Mouse (Mus musculus): ENCODE results near the gene Pdpn.

DNA sequence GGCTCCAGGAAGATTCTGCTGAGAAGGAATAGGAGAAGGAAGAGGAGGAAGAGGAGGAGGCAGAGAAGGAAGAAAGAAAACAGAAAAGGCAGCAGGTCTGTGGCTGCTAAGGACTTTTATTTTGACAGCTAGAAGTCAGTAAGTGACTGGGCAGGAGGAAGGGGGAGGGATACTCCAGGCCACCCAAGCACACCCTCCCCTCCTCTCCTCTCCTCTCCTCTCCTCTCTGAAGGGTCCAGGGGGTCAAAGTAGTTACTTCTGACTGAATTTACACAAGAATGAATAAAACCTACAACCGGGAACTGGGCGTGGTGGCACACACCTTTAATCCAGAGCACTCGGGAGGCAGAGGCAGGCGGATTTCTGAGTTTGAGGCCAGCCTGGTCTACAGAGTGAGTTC lies 12.3 kb downstream of the Pdpn start:
- TF ChIP-seq CTCF (IDR thresholded peaks at IDR 0.05; ENCODE audit: low read depth) (no peak), EP300 (IDR thresholded peaks at IDR 0.05; ENCODE audit: low read depth) (no peak)
